Mouse (Mus musculus): Measurements from ENCODE around the gene Pigq.

Pigq gene

DNA sequence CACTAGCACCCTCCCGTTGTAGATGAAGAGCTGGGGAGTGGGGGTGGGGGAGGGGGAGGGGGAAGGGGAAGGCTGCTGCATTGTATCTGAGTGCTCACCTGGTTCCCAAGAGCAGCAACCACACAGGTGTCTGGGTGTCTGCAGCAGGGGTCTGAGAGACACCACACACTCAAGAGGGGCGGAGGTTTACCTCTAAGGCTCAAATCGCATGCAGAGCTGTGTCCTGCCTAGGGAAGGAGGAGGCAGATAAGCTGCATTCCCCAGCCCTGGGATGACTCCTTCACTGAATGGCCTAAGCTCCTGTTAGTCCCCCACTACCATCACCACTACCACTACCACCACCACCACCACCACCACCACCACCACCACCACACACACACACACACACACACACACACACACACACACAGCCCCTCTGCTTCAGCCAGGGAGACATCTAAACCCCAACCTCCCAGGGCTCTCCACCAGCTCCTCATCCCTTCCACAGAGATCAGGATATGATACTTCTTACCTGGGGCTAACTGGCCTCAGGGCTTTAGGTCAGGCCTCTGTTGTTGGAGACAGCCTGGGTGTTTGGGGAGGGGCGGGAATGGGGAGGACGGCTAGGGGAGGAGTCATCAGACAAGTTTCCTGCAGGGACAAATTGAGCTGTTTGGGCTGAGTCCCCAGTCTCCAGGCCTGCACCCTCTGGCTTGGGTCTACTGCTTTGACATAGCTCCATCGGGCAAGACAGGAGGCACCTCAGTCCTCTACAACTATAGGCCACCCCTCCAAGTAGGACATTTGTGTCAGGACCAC lies at the start of gene Pigq, which contains the start of gene Nhlrc4:
TSS of gene Pigq (minus strand) at position 571 of the 798 bp plus-strand sequence.
TSS of gene Nhlrc4 (minus strand) at position 596 of the 798 bp plus-strand sequence.
- peak; percentile 85 for DNase-seq

DNA sequence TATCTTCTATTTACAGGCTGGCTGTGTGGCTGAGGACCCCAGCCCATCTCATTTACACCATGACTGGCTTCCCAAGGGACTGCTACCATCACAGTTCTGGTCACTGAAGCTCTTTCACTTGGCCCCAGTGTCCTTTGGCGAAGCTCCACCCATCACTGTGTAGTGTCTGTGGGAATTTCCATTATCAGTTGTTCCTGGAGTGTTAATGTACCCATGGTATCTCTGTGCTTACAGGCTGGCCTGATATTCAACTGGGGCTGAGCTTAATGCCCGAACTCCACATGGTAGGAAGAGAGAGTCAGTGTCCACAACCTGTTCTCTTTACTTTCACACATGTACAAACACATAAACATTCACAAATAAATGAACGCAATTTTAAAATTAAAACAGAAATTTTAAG lies 48.8 kb upstream of the Pigq start:
- no peak for DNase-seq

GRCm38 (mm10) chr17:25992274-25992673 lies 47.5 kb upstream of the Pigq start:
- DNase-seq = no peak

DNA sequence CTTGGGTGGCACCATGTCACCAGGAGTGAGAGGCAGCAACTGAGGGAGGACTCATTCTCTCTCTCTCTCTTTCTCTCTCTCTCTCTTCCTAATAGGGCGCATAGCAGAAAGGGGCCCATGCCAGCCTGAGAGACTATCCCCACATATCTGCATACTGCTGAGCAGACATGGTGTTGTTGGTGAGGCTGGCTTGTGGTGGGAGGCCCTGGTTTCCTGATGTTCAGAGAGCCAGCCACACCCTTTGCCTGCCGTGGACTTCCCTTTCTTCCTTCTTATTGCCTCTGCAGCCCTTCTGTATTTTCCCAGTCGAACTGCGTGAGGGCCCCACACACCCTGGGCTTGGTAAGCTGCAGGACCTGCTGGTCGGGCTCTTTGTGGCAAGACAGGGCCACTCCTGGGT lies 45.6 kb upstream of the Pigq start:
- no peak for DNase-seq

DNA sequence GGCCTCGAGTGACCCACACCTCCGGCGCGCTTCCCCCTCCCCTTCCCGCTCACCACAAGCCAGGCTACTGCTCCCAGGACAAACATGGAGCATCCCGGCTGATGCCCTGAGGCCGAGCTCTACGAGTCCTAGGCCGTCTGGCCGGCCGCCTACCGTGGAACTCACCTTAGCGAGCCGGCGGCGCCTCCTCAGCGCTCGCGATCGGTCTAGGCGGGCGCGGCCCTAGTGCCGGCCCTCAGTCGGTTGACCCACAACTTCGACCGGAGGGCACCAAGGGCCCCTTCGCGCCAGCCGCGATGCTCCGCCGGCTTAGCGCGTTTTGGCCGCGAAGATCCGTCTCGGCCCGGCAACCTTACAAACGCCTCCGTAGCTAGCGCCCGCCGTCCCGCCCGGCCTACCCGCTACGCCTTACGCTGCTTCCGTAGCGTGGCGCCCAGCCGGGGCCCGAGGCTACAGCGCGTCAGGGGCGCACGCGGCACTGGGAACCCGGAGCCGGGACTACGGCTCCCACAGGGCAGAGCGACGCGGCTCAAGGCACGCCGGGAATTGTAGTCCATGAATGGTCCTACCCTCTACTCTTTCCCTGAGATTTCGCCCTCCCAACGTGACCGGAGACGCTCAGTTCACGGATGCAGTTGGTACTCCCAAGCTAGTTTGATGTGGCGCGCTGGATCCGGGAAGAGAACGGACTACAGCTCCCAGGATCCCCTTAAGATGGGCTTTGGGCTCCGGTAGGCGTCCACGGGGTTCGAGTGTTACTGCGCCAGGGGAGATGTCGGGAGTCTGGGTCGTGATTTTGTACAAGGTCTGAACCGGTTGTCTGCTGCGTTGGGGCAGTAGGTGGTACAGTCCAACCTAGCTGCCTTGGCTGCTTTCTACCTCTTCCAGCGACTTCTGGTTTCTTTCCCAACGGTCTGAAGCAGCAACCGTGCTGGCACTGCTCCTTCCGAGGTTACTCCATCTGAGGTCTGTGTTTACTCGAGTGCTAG lies 40.9 kb upstream of the Pigq start, which contains the start of gene Capn15:
TSS of gene Capn15 (minus strand) at position 491 of the 989 bp plus-strand sequence.
- peak; percentile 90 for DNase-seq

GRCm38 (mm10) chr17:25984556-25985305 lies 40.0 kb upstream of the Pigq start:
- no peak for DNase-seq

GRCm38 (mm10) chr17:25984066-25984465 lies 39.3 kb upstream of the Pigq start:
- DNase-seq = no peak

GRCm38 (mm10) chr17:25982913-25983312 lies 38.2 kb upstream of the Pigq start:
- DNase-seq = no peak

- no peak for DNase-seq
These were observed 36.1 kb upstream of the Pigq start for GRCm38 (mm10) chr17:25980854-25981253.

- no peak for DNase-seq
These were observed 35.3 kb upstream of the Pigq start for GRCm38 (mm10) chr17:25979829-25980738.

- no peak for DNase-seq
These were observed 26.4 kb upstream of the Pigq start for GRCm38 (mm10) chr17:25970954-25971707.

DNA sequence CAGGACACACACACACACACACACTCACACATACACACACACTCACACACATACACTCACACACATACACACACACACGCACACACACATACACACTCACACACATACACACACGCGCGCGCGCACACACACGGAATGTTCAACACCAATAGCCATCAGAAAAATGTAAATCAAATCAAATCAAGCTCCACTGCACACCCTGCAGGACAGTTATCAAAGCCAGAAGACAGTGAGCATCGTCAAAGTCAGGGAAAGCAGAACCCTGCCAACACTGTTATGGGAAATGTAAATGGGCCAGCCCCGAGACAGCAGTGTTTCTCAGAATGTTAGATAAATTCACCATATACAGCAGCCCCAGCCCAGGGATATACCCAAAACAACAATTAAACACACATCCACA lies 25.7 kb upstream of the Pigq start:
- DNase-seq = no peak

GRCm38 (mm10) chr17:25968176-25968575 lies 23.4 kb upstream of the Pigq start:
- peak; percentile 51 for DNase-seq

- DNase-seq = no peak
These were observed 22.9 kb upstream of the Pigq start for GRCm38 (mm10) chr17:25967652-25968051.

DNA sequence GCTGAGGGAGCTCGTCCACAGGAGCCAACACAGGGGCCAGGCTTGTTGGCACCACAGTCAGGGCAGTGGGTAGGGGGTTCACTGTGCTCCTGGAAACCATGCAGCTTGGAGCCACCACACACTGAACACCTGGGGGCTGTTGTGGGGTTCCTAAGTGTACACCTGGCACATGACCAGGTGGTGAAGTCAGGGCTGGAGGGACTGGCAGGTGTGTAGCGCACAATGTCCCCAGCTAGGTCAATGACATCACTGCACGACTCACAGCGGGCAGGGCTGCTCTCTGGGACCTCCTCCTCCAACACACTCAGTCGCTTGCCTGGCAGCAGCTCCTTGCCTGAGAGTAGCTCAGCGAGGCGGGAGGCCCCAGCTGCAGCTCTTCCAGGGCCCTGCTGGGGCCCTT lies 19.5 kb upstream of the Pigq start:
- DNase-seq = no peak

DNA sequence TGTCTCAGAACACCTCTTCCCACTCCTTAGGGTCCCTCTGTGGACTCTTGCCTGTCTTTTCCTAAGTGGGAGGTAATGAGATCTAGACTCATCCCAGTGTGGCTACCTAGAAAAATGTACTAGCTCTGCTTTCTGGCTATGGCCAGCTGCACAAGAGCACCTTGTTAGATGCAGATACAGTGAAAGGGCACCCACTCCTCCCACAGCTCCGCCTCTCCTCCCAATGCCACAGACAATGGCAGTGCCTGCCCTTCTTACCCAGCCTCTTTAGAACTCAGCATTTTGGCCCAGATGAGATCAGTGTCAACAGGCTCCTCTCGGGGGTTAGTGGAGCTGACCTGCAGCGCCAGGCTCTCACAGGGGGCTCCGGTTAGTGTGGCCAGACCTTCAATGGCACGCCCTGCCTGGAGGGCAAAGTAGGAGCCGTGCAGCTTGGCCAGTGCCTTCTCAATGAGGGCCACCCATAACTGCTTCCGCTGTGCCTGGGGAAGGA lies 17.7 kb upstream of the Pigq start:
- peak; percentile 60 for DNase-seq

DNA sequence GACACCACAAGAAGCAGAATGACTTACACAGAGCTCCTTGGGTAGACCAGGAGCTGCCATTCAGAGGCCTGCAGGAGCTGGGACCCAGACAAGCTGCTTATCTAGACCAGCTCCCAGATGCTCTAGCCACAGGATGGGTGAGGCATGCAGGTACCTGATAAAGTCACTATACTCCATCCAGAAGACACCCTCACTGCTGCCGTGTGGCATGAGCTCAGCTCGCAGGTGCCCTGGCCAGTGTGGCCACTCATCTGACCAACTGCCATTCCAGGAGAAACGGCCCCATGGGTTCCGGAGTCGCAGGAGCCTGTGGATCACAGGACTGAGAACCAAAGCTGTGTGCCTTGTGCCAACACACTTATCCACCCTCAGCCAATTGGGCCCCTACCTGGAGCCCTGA lies 16.8 kb upstream of the Pigq start:
- DNase-seq = peak; percentile 90

DNA sequence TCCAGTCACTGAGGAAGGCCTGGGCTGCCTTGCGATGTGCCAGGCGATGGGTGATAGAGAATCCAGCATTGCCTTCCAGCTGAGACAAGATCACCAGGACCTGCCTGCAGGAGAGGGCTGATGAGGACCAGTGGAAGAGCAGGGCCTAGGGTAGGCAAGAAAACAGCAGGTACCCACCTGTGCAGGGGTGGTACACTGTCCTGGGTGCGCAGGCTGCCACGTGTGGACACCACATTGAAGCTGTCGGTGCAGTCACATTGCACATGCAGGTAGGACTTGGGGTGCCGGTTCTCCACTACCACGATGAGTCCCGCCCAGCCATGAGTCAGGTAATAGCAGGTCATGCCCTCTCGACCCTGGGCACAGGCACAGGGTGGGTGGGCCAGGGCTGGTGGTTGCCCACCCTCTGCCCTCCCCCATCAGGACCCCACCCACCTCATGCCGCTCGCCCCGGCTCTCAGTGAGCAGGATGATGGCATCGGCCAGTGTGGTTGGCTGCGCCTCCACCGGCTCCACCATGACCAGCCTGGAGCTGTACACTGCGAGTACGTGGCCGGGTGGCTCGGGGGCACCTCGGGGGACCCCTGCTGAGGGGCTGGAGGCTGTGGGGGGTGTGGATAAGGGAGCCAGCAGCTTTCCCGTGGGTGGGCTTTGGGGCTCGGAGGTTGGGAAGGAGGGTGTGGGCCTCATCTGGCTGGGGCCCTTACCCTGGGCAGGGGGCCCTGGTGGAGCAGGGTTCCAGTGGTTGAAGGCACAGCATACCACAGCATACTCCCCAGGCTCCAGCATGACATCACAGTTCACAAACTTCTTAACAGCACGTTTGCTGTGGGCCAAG lies 15.1 kb upstream of the Pigq start:
- DNase-seq = peak; percentile 4

- DNase-seq = no peak
These were observed 14.2 kb upstream of the Pigq start for GRCm38 (mm10) chr17:25958771-25959494.

All from liver (tissue).